Comparison of ENCODE assay signal across 8 mouse cellular contexts in the genomic region with DNA sequence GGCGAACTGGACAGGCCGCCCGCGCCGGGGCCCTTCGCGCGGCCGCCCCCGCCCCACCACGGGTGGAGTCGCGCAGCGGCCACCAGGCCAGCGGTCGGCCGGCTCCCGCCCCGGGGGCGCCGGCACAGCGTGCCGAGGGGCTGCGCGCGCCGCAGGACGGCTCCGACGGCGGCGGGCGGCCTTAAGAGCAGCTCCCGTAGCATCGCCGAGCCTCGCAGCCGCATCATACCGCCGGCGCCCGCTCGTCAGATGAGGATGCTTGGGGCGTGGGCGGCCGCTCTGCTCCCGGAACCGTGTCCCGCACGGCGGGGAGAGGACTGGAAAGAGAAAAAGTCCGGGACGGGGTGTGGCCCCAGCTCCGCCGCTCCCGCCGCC. TPM values are rescaled to one million over a fixed set of nuclear protein-coding genes. Genes with fewer than 3 reads are reported as not detected.
DNase-seq lines count a peak whose midpoint lies in the region; ATAC-seq and TF ChIP-seq lines count a peak whose summit lies in the region.

No protein-coding gene starts in this region.

- under 1% methylated on average over 48 of the region's 57 CpGs for WGBS in embryonic facial prominence, embryonic 12.5 days
- under 1% methylated on average over 55 of the region's 57 CpGs for WGBS in neural tube, embryonic 12.5 days

- H3K27me3 ChIP-seq in embryonic facial prominence, embryonic 12.5 days: no peaks in the 10 kb centered on the region
- no peaks in the 10 kb centered on the region; the same call in 1 of the 2 replicates for H3K27me3 ChIP-seq in neural tube, embryonic 12.5 days (replicated peaks)

- peak overlapping the region; percentile 60 for H3K4me2 ChIP-seq in embryonic facial prominence, embryonic 12.5 days (replicated peaks)
- H3K4me2 ChIP-seq in neural tube, embryonic 12.5 days (replicated peaks): peak overlapping the region; percentile 73

- no peaks in the 10 kb centered on the region for H3K36me3 ChIP-seq in embryonic facial prominence, embryonic 12.5 days
- no peaks in the 10 kb centered on the region for H3K36me3 ChIP-seq in neural tube, embryonic 12.5 days

- H3K9me3 ChIP-seq in embryonic facial prominence, embryonic 12.5 days: no peaks in the 10 kb centered on the region
- H3K9me3 ChIP-seq in neural tube, embryonic 12.5 days: no peaks in the 10 kb centered on the region

- peaks cover 3% of the 10 kb centered on the region; the same call in 1 of the 2 replicates for H3K4me1 ChIP-seq in embryonic facial prominence, embryonic 12.5 days
- peaks cover 6% of the 10 kb centered on the region for H3K4me1 ChIP-seq in neural tube, embryonic 12.5 days

- H3K27ac ChIP-seq in left cerebral cortex, adult 2 months: peak overlapping the region; percentile 94
- peak overlapping the region; percentile 95 for H3K27ac ChIP-seq in embryonic facial prominence, embryonic 12.5 days
- peak overlapping the region; percentile 93 for H3K27ac ChIP-seq in neural tube, embryonic 12.5 days

- peak overlapping the region; percentile 91 for H3K9ac ChIP-seq in embryonic facial prominence, embryonic 12.5 days
- H3K9ac ChIP-seq in neural tube, embryonic 12.5 days: peak overlapping the region; percentile 96

- peak overlapping the region; percentile 93 for H3K4me3 ChIP-seq in left cerebral cortex, adult 2 months
- peak overlapping the region; percentile 93 for H3K4me3 ChIP-seq in embryonic facial prominence, embryonic 12.5 days
- H3K4me3 ChIP-seq in neural tube, embryonic 12.5 days: peak overlapping the region; percentile 96

- intact Hi-C loops in left cerebral cortex, adult 2 months (cut with DNase I): loop anchor here (2.0 to 10.0 kb wide), 3 partner anchors 48 to 612 kb away; a partner anchor contains a TSS
- intact Hi-C loops in left cerebral cortex, postnatal 4 days (cut with DNase I): no loop called here

- TF ChIP-seq CTCF in left cerebral cortex, adult 2 months (IDR thresholded peaks at IDR 0.05): no peak

- DNase-seq in left cerebral cortex, adult 2 months (ENCODE audit: extremely low spot score in 1 of 2, low spot score in 2 of 2): no peak
- DNase-seq in left cerebral cortex, postnatal 4 days: no peak
- no peak for DNase-seq in urinary bladder, postnatal 10 days (ENCODE audit: low spot score)
- no peak for DNase-seq in layer of hippocampus, postnatal 10 days (ENCODE audit: low spot score in 2 of 2)
- no peak for DNase-seq in thymus, adult 18-20 months

- peak; percentile 76 for ATAC-seq in embryonic facial prominence, embryonic 12.5 days (ENCODE audit: insufficient number of reproducible peaks, insufficient read depth, low FRiP score, low TSS enrichment)
- ATAC-seq in inflammation-experienced regulatory T-cells, adult 6 months: peak; percentile 36
- peak; percentile 77 for ATAC-seq in neural tube, embryonic 12.5 days (ENCODE audit: low FRiP score, low read depth)

RNA-seq across cellular contexts. Expression of a gene that starts 0.3 kb away (rescaled TPM):
- 100 to 1,000 TPM; 402 to 406 TPM for total RNA-seq in left cerebral cortex, adult 2 months (2021)
- total RNA-seq in left cerebral cortex, postnatal 4 days (2021): 100 to 1,000 TPM; 264 to 265 TPM
- polyA plus RNA-seq in embryonic facial prominence, embryonic 12.5 days (2016; fragmentation: Nextera tagmentation; extraction: Ambion mirVana): 27.9 and 31.7 TPM in 2 replicates
- polyA plus RNA-seq in inflammation-experienced regulatory T-cells, adult 6 months (2017; shearing (Covaris generic)): 10 to 100 TPM; 54.1 to 79.4 (median 63.3) TPM
- 34.9 and 38.3 TPM in 2 replicates for polyA plus RNA-seq in neural tube, embryonic 12.5 days (2016; fragmentation: Nextera tagmentation; extraction: Ambion mirVana)
- total RNA-seq in layer of hippocampus, postnatal 10 days (2021): 100 to 1,000 TPM; 291 to 354 TPM
